Mouse (Mus musculus) neural tube, embryonic 11.5 days (tissue): ENCODE results near the gene Gm45062. TPM values are rescaled to one million over a fixed set of nuclear protein-coding genes. Genes with fewer than 3 reads are reported as not detected.

Experiments
- ATAC-seq: fragments of 200-750 bp; cut with Nextera tagmentation; 2 replicates; pipeline ENCODE4 v1.8.0; 2017; ENCODE audit warnings: moderate number of reproducible peaks, mild to moderate bottlenecking, moderate TSS enrichment, moderate library complexity; ENCODE audit not compliant: insufficient read depth, low FRiP score, low TSS enrichment
- DNase-seq: peaks from one replicate; pipeline ENCODE4 v3.0.0-alpha.2; 2015; ENCODE audit warnings: low spot score
- H3K27ac ChIP-seq: fragments of 300-500 bp; sonication (generic); 2 replicates; pipeline ENCODE4 v1.5.1; 2014; ENCODE audit warnings: low read depth, mild to moderate bottlenecking, low read length
- H3K27me3 ChIP-seq: fragments of 300-500 bp; sonication (generic); 2 replicates; pipeline ENCODE4 v1.6.1; 2014; ENCODE audit warnings: mild to moderate bottlenecking, low read length, mixed read lengths; ENCODE audit not compliant: control insufficient read depth, insufficient read depth
- H3K36me3 ChIP-seq: fragments of 300-500 bp; sonication (generic); 2 replicates; pipeline ENCODE4 v1.6.1; 2014; ENCODE audit warnings: mild to moderate bottlenecking, low read length, moderate library complexity, mixed read lengths; ENCODE audit not compliant: control insufficient read depth, insufficient read depth
- H3K4me1 ChIP-seq: fragments of 300-500 bp; sonication (generic); 2 replicates; pipeline ENCODE4 v1.6.1; 2014; ENCODE audit warnings: low read length, mixed read lengths; ENCODE audit not compliant: control insufficient read depth, insufficient read depth
- H3K4me2 ChIP-seq: fragments of 300-500 bp; sonication (generic); 2 replicates; pipeline ENCODE4 v1.6.1; 2014; ENCODE audit warnings: low read depth, mild to moderate bottlenecking, moderate library complexity
- H3K4me3 ChIP-seq: fragments of 300-500 bp; sonication (generic); 2 replicates; pipeline ENCODE4 v1.5.1; 2014; ENCODE audit warnings: low read depth, low read length
- H3K9ac ChIP-seq: fragments of 300-500 bp; sonication (generic); 2 replicates; pipeline ENCODE4 v1.6.1; 2014; ENCODE audit warnings: mild to moderate bottlenecking, low read length
- H3K9me3 ChIP-seq: fragments of 300-500 bp; sonication (generic); 2 replicates; pipeline ENCODE4 v1.6.1; 2016; ENCODE audit warnings: low read length; ENCODE audit not compliant: control insufficient read depth
- WGBS: fragments of 180-500 bp; shearing (Covaris S2); extraction: QIAGEN DNeasy Blood & Tissue Kit; methylation state at CpG from one replicate; pipeline ENCODE4 v1.1.7; 2014; 5-methylcytosine and 5-hydroxymethylcytosine counted together
- polyA plus RNA-seq: library from polyadenylated mRNA; unstranded; fragments of >200 nt; fragmentation: Nextera tagmentation; extraction: Ambion mirVana; gene quantifications from 2 replicates; pipeline ENCODE4 v1.2.1, GENCODE M21; 2014

Gene Gm45062
- polyA plus RNA-seq, 1 experiment from 2014 or later = 18.3 TPM

DNA sequence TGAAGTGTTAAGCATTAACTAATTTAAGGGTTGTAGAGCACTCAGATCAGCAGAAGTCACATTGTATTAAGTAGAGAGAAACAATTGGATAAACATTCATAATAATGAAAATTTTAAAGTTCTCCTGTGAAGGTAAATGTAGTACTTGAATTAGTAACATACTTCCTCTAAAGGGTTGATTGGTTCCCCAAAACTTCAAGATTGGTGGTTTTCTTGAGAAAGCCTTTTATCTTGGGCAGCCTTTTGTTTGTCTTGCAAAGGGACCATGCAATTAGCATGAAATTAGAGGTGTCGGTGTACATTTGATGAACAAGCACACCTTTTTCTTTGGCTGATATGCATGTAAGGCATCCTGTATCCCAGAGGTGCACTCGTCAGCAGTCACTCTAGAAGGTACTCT lies 131.7 kb downstream of the Gm45062 start:
- H3K4me1 ChIP-seq = no peaks in the 10 kb centered on the region
- H3K27me3 ChIP-seq = no peaks in the 10 kb centered on the region
- DNase-seq (no peak), ATAC-seq (no peak)
- H3K36me3 ChIP-seq = no peaks in the 10 kb centered on the region
- H3K9ac ChIP-seq = no peak overlapping the region
- H3K4me3 ChIP-seq = no peak overlapping the region
- H3K27ac ChIP-seq = no peak overlapping the region
- H3K9me3 ChIP-seq = no peaks in the 10 kb centered on the region
- H3K4me2 ChIP-seq = no peak overlapping the region
- 84% methylated on average over 2 of the region's 2 CpGs for WGBS

DNA sequence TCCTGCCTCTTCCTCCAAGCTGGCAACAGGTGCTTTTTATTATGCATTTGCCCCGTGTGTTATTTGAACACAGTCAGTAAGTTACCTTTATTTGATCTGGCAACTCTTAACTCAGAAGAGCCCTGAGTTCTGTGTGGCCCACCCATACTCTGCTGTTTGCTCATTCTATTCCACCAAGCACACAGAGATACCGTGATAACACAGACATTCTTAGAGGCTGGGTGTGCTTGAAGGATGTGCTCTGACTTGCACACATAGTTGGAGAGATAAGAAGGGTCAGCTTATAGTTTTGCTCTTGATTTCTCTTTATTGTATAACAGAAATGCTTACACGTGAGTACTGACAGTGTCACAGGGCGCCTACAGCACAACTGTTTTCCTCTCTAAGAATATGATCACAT lies 133.8 kb downstream of the Gm45062 start:
- Histone ChIP-seq H3K4me1 (no peaks in the 10 kb centered on the region), H3K4me3 (no peak overlapping the region), H3K4me2 (no peak overlapping the region), H3K36me3 (no peaks in the 10 kb centered on the region), H3K27me3 (no peaks in the 10 kb centered on the region), H3K27ac (no peak overlapping the region), H3K9me3 (no peaks in the 10 kb centered on the region), H3K9ac (no peak overlapping the region)
- no peak for ATAC-seq
- WGBS = 87% methylated on average over 4 of the region's 4 CpGs
- no peak for DNase-seq

DNA sequence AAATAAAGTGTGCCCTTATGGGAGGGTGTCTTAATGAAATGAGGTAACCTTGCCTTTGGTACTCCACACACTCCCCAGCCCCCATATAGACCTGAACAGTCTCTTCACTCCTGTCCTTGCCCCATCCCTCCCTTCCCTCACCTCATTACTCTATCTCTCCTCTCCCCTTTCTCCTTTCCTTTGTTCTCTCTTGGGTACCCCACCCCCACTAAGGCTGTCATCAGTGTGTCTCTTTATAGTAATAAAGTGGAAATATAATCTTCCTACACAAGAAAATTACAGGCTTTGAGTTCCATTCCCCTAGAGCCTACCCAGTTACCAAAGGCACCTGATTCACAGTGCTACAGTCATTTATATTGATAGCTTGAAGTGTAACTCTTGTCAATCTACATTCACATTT lies 134.8 kb downstream of the Gm45062 start:
- no peak overlapping the region for H3K4me2 ChIP-seq
- no peak overlapping the region for H3K27ac ChIP-seq
- H3K9me3 ChIP-seq = no peaks in the 10 kb centered on the region
- H3K4me3 ChIP-seq = no peak overlapping the region
- no peaks in the 10 kb centered on the region for H3K27me3 ChIP-seq
- H3K36me3 ChIP-seq = no peaks in the 10 kb centered on the region
- no peak for ATAC-seq
- H3K9ac ChIP-seq = no peak overlapping the region
- H3K4me1 ChIP-seq = no peaks in the 10 kb centered on the region
- no peak for DNase-seq

DNA sequence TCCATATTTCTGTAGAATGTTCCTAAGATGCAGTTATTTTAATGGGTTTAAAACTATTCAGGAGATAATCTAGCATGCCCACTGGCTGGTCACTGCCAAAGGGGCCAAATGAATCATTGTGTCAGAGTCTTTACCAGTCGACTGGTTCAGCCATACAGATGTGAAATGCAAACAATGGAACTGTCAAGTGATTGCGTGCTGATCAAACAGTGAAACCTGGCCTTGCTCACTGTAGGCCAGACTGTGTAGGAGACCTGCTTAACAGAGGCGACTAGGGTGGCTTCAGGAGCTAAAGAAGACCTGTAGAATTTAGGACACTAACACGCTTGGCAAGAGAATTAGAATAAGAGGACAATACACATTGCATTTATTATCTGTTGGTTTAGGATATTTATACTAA lies 135.8 kb downstream of the Gm45062 start:
- Histone ChIP-seq H3K9ac (no peak overlapping the region), H3K4me2 (no peak overlapping the region), H3K27me3 (no peaks in the 10 kb centered on the region), H3K9me3 (no peaks in the 10 kb centered on the region), H3K27ac (no peak overlapping the region), H3K4me1 (no peaks in the 10 kb centered on the region), H3K36me3 (no peaks in the 10 kb centered on the region), H3K4me3 (no peak overlapping the region)
- 26% methylated on average over 4 of the region's 4 CpGs for WGBS
- DNase-seq (no peak), ATAC-seq (no peak)

DNA sequence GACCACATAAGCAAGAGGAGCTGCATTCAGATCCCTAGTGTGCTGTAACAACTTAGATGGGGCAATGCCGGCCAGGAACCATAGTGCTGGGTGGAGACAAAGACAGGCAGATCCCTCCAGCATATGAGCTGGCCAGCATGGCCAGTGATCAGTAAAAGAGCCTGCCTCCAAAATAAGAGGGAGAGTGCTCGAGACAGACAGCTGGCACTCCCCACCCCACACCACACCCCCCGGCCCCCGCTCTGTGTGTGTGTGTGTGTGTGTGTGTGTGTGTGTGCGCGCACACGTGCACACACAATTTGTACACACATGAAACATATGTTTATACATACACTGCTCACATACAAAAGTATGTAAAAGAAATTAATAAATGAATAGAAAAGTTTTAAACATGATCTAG lies 138.0 kb downstream of the Gm45062 start:
- H3K9me3 ChIP-seq = no peaks in the 10 kb centered on the region
- H3K9ac ChIP-seq = no peak overlapping the region
- no peaks in the 10 kb centered on the region for H3K36me3 ChIP-seq
- no peak overlapping the region for H3K4me2 ChIP-seq
- DNase-seq (no peak), ATAC-seq (no peak)
- H3K4me1 ChIP-seq = no peaks in the 10 kb centered on the region
- H3K27ac ChIP-seq = no peak overlapping the region
- H3K27me3 ChIP-seq = no peaks in the 10 kb centered on the region
- WGBS = 87% methylated on average over 7 of the region's 7 CpGs
- no peak overlapping the region for H3K4me3 ChIP-seq

DNA sequence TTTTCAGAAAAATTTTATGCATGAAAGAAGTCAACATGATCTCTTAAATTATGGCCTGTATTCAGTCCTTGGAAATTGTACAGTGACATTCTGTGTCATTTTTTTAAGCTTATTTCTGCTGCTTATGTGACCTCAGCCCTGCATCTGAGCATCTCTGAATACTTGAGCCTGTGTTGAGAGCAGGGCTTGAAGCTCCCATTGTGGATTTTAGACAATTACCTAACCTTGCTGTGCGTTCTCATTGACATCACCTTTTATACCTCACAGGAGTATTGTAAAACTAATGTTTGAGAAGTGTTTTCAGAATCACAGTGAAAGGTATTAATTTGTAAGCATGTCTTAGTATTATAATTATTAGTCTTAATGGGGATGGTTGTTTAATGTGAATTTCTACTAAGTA lies 140.5 kb downstream of the Gm45062 start:
- no peak overlapping the region for H3K27ac ChIP-seq
- WGBS = 84% methylated on average over 1 of the region's 1 CpGs

DNA sequence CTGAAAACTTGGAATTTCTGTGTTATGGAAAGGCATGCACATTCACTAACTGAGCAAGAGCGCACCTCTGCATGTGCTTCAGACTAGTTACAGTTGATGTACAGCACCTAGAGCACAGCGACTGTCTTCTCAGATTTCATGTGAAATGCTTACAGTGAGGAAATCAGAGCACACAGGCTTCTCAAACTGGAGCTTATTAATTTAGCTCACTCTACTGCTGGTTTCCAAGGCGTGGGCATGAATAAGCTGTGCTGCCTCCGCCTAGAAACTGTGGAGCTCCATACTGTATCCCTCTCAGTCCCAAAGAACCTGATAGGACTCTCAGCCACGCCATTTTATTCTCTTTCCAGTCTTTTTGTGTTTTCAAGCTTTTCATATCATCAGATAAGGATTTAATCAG lies 143.9 kb downstream of the Gm45062 start:
- Histone ChIP-seq H3K4me2 (no peak overlapping the region), H3K9ac (no peak overlapping the region), H3K4me3 (no peak overlapping the region), H3K27ac (no peak overlapping the region), H3K36me3 (no peaks in the 10 kb centered on the region), H3K9me3 (no peaks in the 10 kb centered on the region), H3K4me1 (no peaks in the 10 kb centered on the region), H3K27me3 (no peaks in the 10 kb centered on the region)
- no peak for DNase-seq
- no peak for ATAC-seq
- WGBS = 87% methylated on average over 5 of the region's 5 CpGs

More for the DNA sequence above, 140.5 kb downstream of the Gm45062 start:
- H3K9ac ChIP-seq = no peak overlapping the region
- H3K27me3 ChIP-seq = no peaks in the 10 kb centered on the region
- H3K36me3 ChIP-seq = no peaks in the 10 kb centered on the region
- no peaks in the 10 kb centered on the region for H3K4me1 ChIP-seq
- DNase-seq (no peak), ATAC-seq (no peak)
- H3K4me2 ChIP-seq = no peak overlapping the region
- H3K9me3 ChIP-seq = no peaks in the 10 kb centered on the region
- no peak overlapping the region for H3K4me3 ChIP-seq

DNA sequence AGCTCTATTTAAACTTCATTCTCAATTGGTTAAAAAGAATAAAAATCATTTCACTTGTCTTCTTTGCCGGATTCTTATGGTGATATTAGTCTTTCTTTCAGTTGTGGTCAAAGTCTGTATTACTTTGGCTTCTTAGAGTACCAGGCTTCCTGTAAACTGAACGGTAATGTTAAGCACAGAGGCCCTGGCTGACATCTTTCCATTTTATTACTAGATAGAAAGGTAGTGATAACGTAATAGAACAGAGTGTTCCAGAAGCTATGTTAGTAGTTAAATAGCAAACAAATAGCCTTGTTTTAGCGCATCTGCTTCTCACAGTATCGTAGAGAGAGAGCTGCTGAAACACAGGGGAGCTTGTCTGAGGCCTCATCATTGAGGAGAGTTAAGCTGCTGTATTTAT lies 146.6 kb downstream of the Gm45062 start:
- no peak overlapping the region for H3K4me3 ChIP-seq
- no peak overlapping the region for H3K4me2 ChIP-seq
- H3K36me3 ChIP-seq = no peaks in the 10 kb centered on the region
- no peaks in the 10 kb centered on the region for H3K27me3 ChIP-seq
- no peaks in the 10 kb centered on the region for H3K4me1 ChIP-seq
- H3K9me3 ChIP-seq = no peaks in the 10 kb centered on the region
- ATAC-seq (no peak), DNase-seq (no peak)
- H3K27ac ChIP-seq = no peak overlapping the region
- WGBS = 90% methylated on average over 5 of the region's 5 CpGs
- H3K9ac ChIP-seq = no peak overlapping the region

DNA sequence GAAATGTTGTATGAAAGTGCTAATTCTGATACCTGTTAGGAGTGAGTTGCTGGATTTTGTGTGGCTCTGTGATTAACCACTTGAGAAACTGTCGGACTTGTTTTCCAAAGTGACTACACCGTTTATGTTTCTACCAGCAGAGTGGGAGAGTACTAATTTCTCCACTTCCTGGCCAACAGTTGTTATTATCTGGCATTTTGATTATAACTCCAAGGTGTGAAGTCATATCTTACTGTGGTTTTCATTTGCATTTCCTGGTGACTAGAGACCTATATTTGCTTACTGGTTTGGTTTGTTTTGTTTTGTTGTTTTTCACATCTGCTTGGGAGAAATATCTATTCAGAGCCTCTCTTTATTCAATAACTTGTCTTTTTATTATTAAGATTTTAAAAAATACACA lies 149.1 kb downstream of the Gm45062 start:
- Histone ChIP-seq H3K27me3 (no peaks in the 10 kb centered on the region), H3K4me2 (no peak overlapping the region), H3K4me1 (no peaks in the 10 kb centered on the region), H3K4me3 (no peak overlapping the region), H3K9ac (no peak overlapping the region), H3K36me3 (no peaks in the 10 kb centered on the region), H3K27ac (no peak overlapping the region), H3K9me3 (no peaks in the 10 kb centered on the region)
- WGBS = 93% methylated on average over 2 of the region's 2 CpGs
- DNase-seq (no peak), ATAC-seq (no peak)
